Mouse (Mus musculus): ENCODE data around the gene Rtkn2. TPM values are rescaled to one million over a fixed set of nuclear protein-coding genes. Genes with fewer than 3 reads are reported as not detected.

Gene Rtkn2
- total and polyA plus RNA-seq, 2 experiments from 2014 or later = 0.27 to 2.2 TPM

GRCm38 (mm10) chr10:68009301-68009700, 29.9 kb downstream of the Rtkn2 start:
- 88% methylated on average over 9 of the region's 9 CpGs for WGBS

GRCm38 (mm10) chr10:68009867-68010266, 30.5 kb downstream of the Rtkn2 start:
- WGBS = 85% methylated on average over 7 of the region's 7 CpGs
- Histone ChIP-seq H3K9ac (replicated peaks; ENCODE audit: low read depth, low read length) (no peak overlapping the region), H3K36me3 (replicated peaks; ENCODE audit: control insufficient read depth, insufficient read depth, low read length) (0 out of 2 replicates have a peak, but pooled peaks cover 6% of the 10 kb centered on the region), H3K4me1 (ENCODE audit: control insufficient read depth, insufficient read depth) (peaks cover 9% of the 10 kb centered on the region), H3K4me3 (ENCODE audit: low read depth, low read length) (no peak overlapping the region), H3K4me2 (ENCODE audit: low read depth, low read length) (no peak overlapping the region), H3K27ac (ENCODE audit: low read depth) (no peak overlapping the region), H3K27me3 (ENCODE audit: control insufficient read depth, insufficient read depth, low read length) (no peaks in the 10 kb centered on the region), H3K9me3 (replicated peaks; ENCODE audit: control insufficient read depth, low read length) (no peaks in the 10 kb centered on the region)
- TF ChIP-seq CTCF (IDR thresholded peaks at IDR 0.05; ENCODE audit: low read depth) (no peak), EP300 (IDR thresholded peaks at IDR 0.05; ENCODE audit: low read depth) (no peak)
- DNase-seq (ENCODE audit: low spot score) = no peak
- ATAC-seq (ENCODE audit: insufficient read depth, low read depth) = no peak

More at GRCm38 (mm10) chr10:68009301-68009700, 29.9 kb downstream of the Rtkn2 start:
- H3K4me1 ChIP-seq (ENCODE audit: control insufficient read depth, insufficient read depth) = peaks cover 12% of the 10 kb centered on the region
- H3K4me3 ChIP-seq (ENCODE audit: low read depth, low read length) = no peak overlapping the region
- TF ChIP-seq CTCF (IDR thresholded peaks at IDR 0.05; ENCODE audit: low read depth) (no peak), EP300 (IDR thresholded peaks at IDR 0.05; ENCODE audit: low read depth) (no peak)
- no peaks in the 10 kb centered on the region for H3K9me3 ChIP-seq (replicated peaks; ENCODE audit: control insufficient read depth, low read length)
- no peak overlapping the region for H3K9ac ChIP-seq (replicated peaks; ENCODE audit: low read depth, low read length)
- no peaks in the 10 kb centered on the region for H3K27me3 ChIP-seq (ENCODE audit: control insufficient read depth, insufficient read depth, low read length)
- peak; percentile 21 for DNase-seq (ENCODE audit: low spot score)
- ATAC-seq (ENCODE audit: insufficient read depth, low read depth) = no peak
- H3K27ac ChIP-seq (ENCODE audit: low read depth) = peak overlapping the region; percentile 61
- no peak overlapping the region for H3K4me2 ChIP-seq (ENCODE audit: low read depth, low read length)
- H3K36me3 ChIP-seq (replicated peaks; ENCODE audit: control insufficient read depth, insufficient read depth, low read length) = 0 out of 2 replicates have a peak, but pooled peaks cover 6% of the 10 kb centered on the region

GRCm38 (mm10) chr10:68013137-68013536, 33.8 kb downstream of the Rtkn2 start:
- no peaks in the 10 kb centered on the region for H3K27me3 ChIP-seq (ENCODE audit: control insufficient read depth, insufficient read depth, low read length)
- no peak overlapping the region for H3K4me2 ChIP-seq (ENCODE audit: low read depth, low read length)
- ATAC-seq (ENCODE audit: insufficient read depth, low read depth) (peak; percentile 27; the same call in 1 of the 2 replicates), DNase-seq (ENCODE audit: low spot score) (no peak)
- WGBS = 86% methylated on average over 2 of the region's 2 CpGs
- no peaks in the 10 kb centered on the region for H3K9me3 ChIP-seq (replicated peaks; ENCODE audit: control insufficient read depth, low read length)
- no peak overlapping the region for H3K27ac ChIP-seq (ENCODE audit: low read depth)
- no peak for TF ChIP-seq EP300 (IDR thresholded peaks at IDR 0.05; ENCODE audit: low read depth)
- peak; percentile 73 for TF ChIP-seq CTCF (IDR thresholded peaks at IDR 0.05; ENCODE audit: low read depth)
- H3K4me1 ChIP-seq (ENCODE audit: control insufficient read depth, insufficient read depth) = peaks cover 9% of the 10 kb centered on the region; the same call in 1 of the 2 replicates
- H3K9ac ChIP-seq (replicated peaks; ENCODE audit: low read depth, low read length) = no peak overlapping the region
- 0 out of 2 replicates have a peak, but pooled peaks cover 6% of the 10 kb centered on the region for H3K36me3 ChIP-seq (replicated peaks; ENCODE audit: control insufficient read depth, insufficient read depth, low read length)
- no peak overlapping the region for H3K4me3 ChIP-seq (ENCODE audit: low read depth, low read length)

GRCm38 (mm10) chr10:68020755-68021154, 41.4 kb downstream of the Rtkn2 start:
- TF ChIP-seq EP300 (IDR thresholded peaks at IDR 0.05; ENCODE audit: low read depth) (no peak), CTCF (IDR thresholded peaks at IDR 0.05; ENCODE audit: low read depth) (no peak)
- 85% methylated on average over 2 of the region's 2 CpGs for WGBS

GRCm38 (mm10) chr10:68025660-68026059, 46.3 kb downstream of the Rtkn2 start:
- Histone ChIP-seq H3K4me3 (ENCODE audit: low read depth, low read length) (no peak overlapping the region), H3K36me3 (replicated peaks; ENCODE audit: control insufficient read depth, insufficient read depth, low read length) (peaks cover 5% of the 10 kb centered on the region; the same call in 1 of the 2 replicates), H3K9ac (replicated peaks; ENCODE audit: low read depth, low read length) (no peak overlapping the region), H3K4me2 (ENCODE audit: low read depth, low read length) (no peak overlapping the region), H3K4me1 (ENCODE audit: control insufficient read depth, insufficient read depth) (no peaks in the 10 kb centered on the region), H3K9me3 (replicated peaks; ENCODE audit: control insufficient read depth, low read length) (no peaks in the 10 kb centered on the region), H3K27ac (ENCODE audit: low read depth) (no peak overlapping the region), H3K27me3 (ENCODE audit: control insufficient read depth, insufficient read depth, low read length) (no peaks in the 10 kb centered on the region)
- ATAC-seq (ENCODE audit: insufficient read depth, low read depth) (no peak), DNase-seq (ENCODE audit: low spot score) (no peak)
- TF ChIP-seq CTCF (IDR thresholded peaks at IDR 0.05; ENCODE audit: low read depth) (no peak), EP300 (IDR thresholded peaks at IDR 0.05; ENCODE audit: low read depth) (no peak)
- WGBS = 85% methylated on average over 3 of the region's 3 CpGs

More at GRCm38 (mm10) chr10:68020755-68021154, 41.4 kb downstream of the Rtkn2 start:
- Histone ChIP-seq H3K4me1 (ENCODE audit: control insufficient read depth, insufficient read depth) (no peaks in the 10 kb centered on the region), H3K36me3 (replicated peaks; ENCODE audit: control insufficient read depth, insufficient read depth, low read length) (no peaks in the 10 kb centered on the region; the same call in 1 of the 2 replicates), H3K27ac (ENCODE audit: low read depth) (no peak overlapping the region), H3K9ac (replicated peaks; ENCODE audit: low read depth, low read length) (no peak overlapping the region), H3K4me3 (ENCODE audit: low read depth, low read length) (no peak overlapping the region), H3K27me3 (ENCODE audit: control insufficient read depth, insufficient read depth, low read length) (no peaks in the 10 kb centered on the region), H3K4me2 (ENCODE audit: low read depth, low read length) (no peak overlapping the region), H3K9me3 (replicated peaks; ENCODE audit: control insufficient read depth, low read length) (0 out of 2 replicates have a peak, but pooled peaks cover 2% of the 10 kb centered on the region)
- ATAC-seq (ENCODE audit: insufficient read depth, low read depth) (no peak), DNase-seq (ENCODE audit: low spot score) (no peak)

Measured in heart, postnatal 0 days (tissue).